Mouse (Mus musculus) left cerebral cortex, adult 2 months (tissue): ENCODE measurements around the gene Psmc3. TPM values are rescaled to one million over a fixed set of nuclear protein-coding genes. Genes with fewer than 3 reads are reported as not detected.
A peak's percentile ranks its signal among the peaks of the same experiment; 100 is the strongest.

Experiments used
- DNase-seq, 2 experiments: peaks; one replicate each; pipeline ENCODE4 v3.0.0; 2021 to 2022; ENCODE audit warnings: low spot score in 2 of 2, mixed read lengths in 1 of 2; ENCODE audit errors: extremely low spot score in 1 of 2
- H3K27ac ChIP-seq: fragments of 200-600 bp; 2 replicates; pipeline ENCODE4 v1.8.1; 2022
- H3K4me3 ChIP-seq: fragments of 200-600 bp; 2 replicates; pipeline ENCODE4 v1.8.1; 2022
- CTCF ChIP-seq: fragments of 200-600 bp; IDR thresholded peaks from 2 replicates; pipeline ENCODE4 v1.8.1; 2022; ENCODE audit warnings: antibody characterized with exemption, mild to moderate bottlenecking, moderate library complexity
- intact Hi-C: fragments of 180-260 bp; cut with DNase I; formaldehyde crosslinking; loops from one replicate; pipeline ENCODE4 v1.15.1; 2025
- total RNA-seq, 2 experiments: library from RNA; stranded (reverse); gene quantifications; 2 replicates each; pipeline ENCODE4 v1.2.3; 2021

Gene Psmc3
- total RNA-seq, 2 experiments from 2014 or later, result 205 to 207 TPM

GRCm38 (mm10) chr2:91070076-91070800 lies 16.4 kb downstream of the Psmc3 start, which contains the start of gene Slc39a13:
Slc39a13 (minus strand) TSS chr2:91070417.
- DNase-seq, result peak; percentile 95 to 97
- peak within 1 kb of the TSS; percentile 80 for H3K27ac ChIP-seq
- intact Hi-C loops, result loop anchor here (1.0 to 5.0 kb wide), 3 partner anchors 31 to 877 kb away; partner anchors contain the start of genes Acp2, Gm9821 and Nr1h3
- no peak; the same call in none of the 2 replicates for TF ChIP-seq CTCF
- H3K4me3 ChIP-seq, result peak within 1 kb of the TSS; percentile 89

- no peak for DNase-seq
- Histone ChIP-seq H3K27ac (peak overlapping the region; percentile 80), H3K4me3 (peak overlapping the region; percentile 89)
- intact Hi-C loops, result loop anchor here (5.0 kb wide), 1 partner anchor 876 kb away; the partner anchor contains the start of gene Gm9821
- no peak for TF ChIP-seq CTCF
Measured at GRCm38 (mm10) chr2:91071059-91071458, 17.2 kb downstream of the Psmc3 start.

GRCm38 (mm10) chr2:91072092-91072491 lies 18.3 kb downstream of the Psmc3 start:
- intact Hi-C loops, result loop anchor here (5.0 kb wide), 1 partner anchor 875 kb away; the partner anchor contains the start of gene Gm9821
- no peak overlapping the region for H3K4me3 ChIP-seq
- no peak for DNase-seq
- H3K27ac ChIP-seq, result no peak overlapping the region
- no peak for TF ChIP-seq CTCF

DNA sequence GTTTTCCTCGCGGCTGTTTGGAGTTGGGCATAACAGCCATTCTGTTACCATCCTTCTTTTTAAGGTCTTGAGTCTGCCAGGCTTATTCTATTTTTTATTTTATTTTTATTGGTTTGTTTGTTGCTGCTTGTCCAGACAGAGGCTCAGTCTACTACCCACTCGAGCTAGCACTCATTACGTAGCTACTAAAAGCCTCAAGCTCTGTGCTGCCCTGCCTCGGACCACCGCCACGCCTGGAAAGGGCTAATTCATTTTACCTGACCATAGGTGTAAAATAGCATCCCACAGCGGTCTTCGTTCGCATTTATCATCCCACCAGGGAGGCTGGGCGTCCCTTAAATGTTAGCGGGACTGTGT lies 24.1 kb downstream of the Psmc3 start:
- no peak for DNase-seq
- TF ChIP-seq CTCF, result no peak
- intact Hi-C loops, result no loop called here
- no peak overlapping the region for H3K27ac ChIP-seq
- H3K4me3 ChIP-seq, result no peak overlapping the region

GRCm38 (mm10) chr2:91078314-91079025 lies 24.7 kb downstream of the Psmc3 start:
- intact Hi-C loops, result no loop called here
- Histone ChIP-seq H3K27ac (no peak overlapping the region), H3K4me3 (peak overlapping the region; percentile 46)
- TF ChIP-seq CTCF, result no peak
- DNase-seq, result no peak

GRCm38 (mm10) chr2:91079026-91079384 lies 25.2 kb downstream of the Psmc3 start:
- Histone ChIP-seq H3K27ac (no peak overlapping the region), H3K4me3 (peak overlapping the region; percentile 46)
- DNase-seq, result no peak
- no peak for TF ChIP-seq CTCF
- intact Hi-C loops, result no loop called here

DNA sequence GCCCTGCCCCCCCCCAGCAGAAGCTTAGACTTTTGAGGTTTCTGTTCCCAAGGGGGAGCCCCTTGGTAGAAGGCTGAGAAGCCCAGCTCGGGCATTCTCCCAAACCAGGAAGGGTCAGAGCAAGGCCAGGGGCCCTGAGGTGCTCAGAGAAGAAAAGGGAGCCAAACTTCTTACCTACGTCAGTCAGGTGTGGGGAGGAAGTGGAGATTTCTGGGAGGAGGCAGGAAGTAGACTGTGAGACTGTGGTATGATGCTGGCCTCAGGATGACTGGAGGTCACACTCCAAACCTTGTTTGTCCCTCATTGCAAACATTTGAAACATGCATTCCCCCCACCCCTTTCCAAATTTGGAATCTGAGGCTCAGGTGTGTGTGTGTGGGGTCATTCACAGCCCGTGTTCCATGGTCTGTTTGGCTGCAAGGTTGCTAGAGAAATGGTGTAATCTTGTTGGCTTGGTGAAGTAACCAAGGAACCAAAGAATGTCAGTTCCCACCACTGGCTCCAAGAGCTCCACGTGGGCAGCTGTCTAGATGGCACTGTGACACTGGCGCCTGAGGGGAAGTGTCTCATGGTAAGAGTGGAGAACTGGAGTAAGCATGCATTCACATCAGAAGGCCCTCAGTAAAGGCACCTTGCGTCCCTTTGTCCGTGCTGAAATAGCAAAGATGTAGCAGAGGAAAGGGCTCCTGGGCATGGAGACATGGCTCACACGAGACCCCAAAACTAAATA lies 27.1 kb downstream of the Psmc3 start:
- Histone ChIP-seq H3K4me3 (no peak overlapping the region), H3K27ac (no peak overlapping the region)
- no peak for TF ChIP-seq CTCF
- no peak for DNase-seq
- intact Hi-C loops, result no loop called here

DNA sequence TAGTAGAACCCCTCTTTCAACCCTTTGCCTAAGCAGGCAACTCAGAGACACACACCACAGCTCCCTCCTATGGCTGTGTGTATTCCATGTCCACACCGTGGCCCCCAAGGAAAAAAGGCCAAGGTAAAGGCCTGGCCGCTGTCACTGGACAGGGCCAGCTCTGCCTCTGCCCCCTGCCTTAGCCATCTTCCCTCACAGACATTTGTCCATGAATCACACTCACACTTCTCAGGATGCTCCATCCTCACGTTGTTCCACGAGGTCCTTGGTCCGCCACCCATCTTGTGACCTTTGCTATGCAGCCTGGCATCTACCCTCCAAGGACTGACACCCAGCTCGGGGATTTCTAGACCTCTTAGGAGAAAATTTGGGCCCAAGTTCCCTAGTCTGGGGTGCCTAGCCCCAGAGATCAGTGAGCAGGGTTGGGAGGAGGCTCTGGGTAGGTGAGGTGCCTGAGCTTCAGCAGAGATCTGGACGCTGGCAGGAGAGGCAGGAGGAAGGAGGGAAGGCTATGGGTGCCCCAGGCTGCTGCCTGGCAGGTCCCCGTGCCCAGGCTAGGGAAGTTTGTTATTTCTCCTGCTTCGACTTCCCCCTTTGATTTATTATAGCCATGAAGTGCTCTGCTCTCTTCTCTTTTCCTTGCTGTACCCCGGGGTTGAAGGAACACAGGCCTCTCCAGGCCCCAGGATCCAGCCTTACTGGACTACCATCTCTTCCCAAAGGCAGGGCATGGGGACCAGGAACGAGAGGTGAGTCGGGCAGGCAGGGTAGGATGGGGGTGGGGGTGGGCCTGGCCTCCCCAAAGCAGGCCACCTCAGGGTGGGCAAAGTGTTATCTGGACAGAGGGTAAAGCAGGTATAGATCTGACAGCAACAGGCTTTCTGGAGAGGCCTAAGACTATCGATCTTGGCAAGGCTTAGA lies 28.2 kb downstream of the Psmc3 start, which contains the start of gene Spi1:
Gene Spi1 (plus strand): TSS at position 616 of the 921 bp plus-strand sequence.
- intact Hi-C loops, result no loop called here
- no peak for TF ChIP-seq CTCF
- no peak for DNase-seq
- H3K4me3 ChIP-seq, result no peak within 1 kb of the TSS
- H3K27ac ChIP-seq, result peak within 1 kb of the TSS; percentile 57

DNA sequence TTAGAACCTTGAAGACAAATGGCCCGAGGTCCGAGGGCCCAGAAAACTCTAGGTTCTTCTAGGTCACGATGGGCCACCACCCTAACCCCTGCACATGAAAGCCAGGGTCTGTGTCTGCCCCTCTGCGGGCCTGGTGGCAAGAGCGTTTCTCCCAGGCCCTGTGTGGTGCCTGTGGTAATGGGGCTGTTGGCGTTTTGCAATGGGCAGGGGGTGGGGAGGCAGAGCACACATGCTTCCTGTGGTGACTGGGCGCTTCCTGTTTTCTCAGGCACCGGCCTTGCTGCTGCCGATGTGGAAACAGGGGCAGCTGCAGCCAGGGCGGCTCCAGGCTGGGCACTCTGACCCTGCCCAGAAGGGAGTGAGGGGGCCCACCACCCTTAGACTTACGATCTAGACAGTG lies 29.0 kb downstream of the Psmc3 start:
- TF ChIP-seq CTCF, result no peak
- Histone ChIP-seq H3K4me3 (no peak overlapping the region), H3K27ac (peak overlapping the region; percentile 57)
- intact Hi-C loops, result no loop called here
- DNase-seq, result no peak

- Histone ChIP-seq H3K4me3 (no peak overlapping the region), H3K27ac (peak overlapping the region; percentile 55)
- no peak for TF ChIP-seq CTCF
- DNase-seq, result no peak
- intact Hi-C loops, result no loop called here
Measured at GRCm38 (mm10) chr2:91083366-91083940, 29.6 kb downstream of the Psmc3 start.
